Mouse (Mus musculus) ZHBTc4 (cell line): Measurements from ENCODE around the gene Upf3b.
A peak's percentile ranks its signal among the peaks of the same experiment; 100 is the strongest.
"Not testable (repeated sequence)": the region's sequence is repeated elsewhere in the genome, so short reads cannot be mapped to it uniquely, and the experiment has no call there.

Experiments used
- DNase-seq: peaks from one replicate; pipeline ENCODE4 v3.0.0-alpha.2; 2011; ENCODE audit warnings: low read depth, low spot score

Upf3b gene

DNA sequence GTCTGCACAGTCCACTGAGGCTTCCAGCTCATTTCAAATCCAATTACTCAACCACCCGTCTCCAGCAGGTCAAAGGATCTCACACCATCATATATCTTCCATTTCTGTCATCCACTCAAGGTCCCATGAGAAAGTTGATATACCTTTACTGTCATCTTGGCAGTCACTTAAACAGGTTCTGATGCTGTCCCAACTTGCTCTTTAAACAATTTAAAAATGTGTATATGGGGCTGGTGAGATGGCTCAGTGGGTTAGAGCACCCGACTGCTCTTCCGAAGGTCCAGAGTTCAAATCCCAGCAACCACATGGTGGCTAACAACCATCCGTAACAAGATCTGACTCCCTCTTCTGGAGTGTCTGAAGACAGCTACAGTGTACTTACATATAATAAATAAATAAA is 29.8 kb downstream of the Upf3b start:
- DNase-seq, result not testable (repeated sequence)

DNA sequence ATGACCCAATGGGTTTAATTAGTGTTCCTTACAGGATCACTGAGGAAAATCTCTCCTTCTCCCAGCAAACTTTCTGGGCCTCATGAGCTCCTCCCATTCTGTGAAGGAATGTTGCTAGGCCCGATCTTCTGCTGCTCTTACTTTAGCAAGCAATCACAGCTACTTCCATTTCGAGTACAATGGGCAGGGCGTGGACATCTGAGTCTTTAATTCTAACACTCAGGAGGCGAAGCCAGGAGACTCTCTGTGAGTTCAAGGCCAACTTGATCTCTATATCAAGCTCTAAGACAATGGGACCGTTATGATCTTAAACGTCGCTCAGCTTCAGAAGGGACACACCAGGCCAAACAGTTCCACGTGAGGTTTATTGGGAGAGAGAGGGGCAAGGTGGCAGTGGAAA is 33.5 kb downstream of the Upf3b start:
- peak; percentile 84 for DNase-seq

DNA sequence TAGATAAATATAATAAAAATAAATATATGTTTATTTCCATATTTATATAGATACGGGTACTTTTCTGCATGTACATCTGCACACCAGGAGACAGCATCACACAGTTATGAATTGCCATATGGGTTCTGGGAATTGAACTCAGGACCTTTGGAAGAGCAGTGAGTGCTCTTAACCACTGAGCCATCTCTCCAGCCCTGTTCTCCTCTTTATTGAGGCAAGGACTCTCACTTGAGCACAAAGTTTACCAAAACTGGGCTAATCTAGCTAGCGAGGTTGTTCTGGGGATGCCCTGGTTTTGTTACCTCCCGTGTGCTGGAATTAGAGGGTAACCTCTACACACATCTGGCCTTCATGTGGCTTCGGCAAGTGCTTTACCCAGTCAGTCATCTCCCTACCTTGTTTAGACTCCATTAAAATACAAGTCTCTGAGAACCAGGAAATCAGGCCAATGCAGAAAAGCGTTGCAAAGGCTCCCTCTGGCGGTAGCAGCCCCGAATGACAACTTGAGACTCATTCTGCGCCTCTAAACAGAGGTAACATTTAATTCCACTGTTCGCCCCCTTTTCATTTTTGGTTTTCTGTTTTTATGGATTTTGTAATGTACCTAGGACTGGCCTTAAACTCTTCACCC is 35.7 kb downstream of the Upf3b start:
- DNase-seq, result peak; percentile 67

DNA sequence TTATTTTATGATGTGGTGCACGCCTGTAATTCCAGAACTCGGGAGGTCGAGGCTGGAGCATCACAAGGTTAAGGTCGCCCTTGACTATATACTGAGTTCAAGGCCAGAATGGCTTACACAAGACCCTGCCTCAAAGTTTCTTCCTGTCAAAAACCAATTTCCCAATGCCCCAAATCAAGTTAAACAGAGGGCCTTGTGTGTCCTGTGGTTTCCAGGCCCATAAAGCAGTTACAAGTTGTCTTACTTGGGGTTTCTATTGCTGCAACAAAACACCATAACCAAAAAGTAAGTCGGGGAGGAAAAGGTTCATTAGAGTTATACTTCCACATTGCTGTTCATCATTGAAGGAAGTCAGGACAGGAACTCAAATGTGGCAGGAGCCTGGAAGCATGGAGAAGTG is 41.4 kb downstream of the Upf3b start:
- DNase-seq, result no peak

DNA sequence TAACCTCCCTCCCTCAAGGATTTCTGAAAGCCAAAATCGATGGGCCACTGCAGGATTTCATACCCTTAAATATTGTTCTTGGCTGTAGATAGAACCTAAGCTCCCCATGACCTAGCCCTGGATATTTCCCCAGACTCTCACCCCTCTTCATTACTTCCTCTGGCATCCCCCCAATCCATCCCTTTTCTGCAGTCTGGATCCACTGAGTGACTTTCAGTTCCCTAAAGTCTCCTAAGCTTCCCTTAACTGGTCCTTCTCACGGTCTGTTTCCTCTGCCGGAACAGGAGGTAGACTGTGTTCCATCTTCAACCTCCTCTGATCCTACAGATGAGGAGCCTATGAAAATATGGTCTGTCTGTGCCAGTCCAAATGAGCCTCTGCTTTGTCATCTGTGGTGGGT is 42.8 kb downstream of the Upf3b start:
- DNase-seq, result no peak

DNA sequence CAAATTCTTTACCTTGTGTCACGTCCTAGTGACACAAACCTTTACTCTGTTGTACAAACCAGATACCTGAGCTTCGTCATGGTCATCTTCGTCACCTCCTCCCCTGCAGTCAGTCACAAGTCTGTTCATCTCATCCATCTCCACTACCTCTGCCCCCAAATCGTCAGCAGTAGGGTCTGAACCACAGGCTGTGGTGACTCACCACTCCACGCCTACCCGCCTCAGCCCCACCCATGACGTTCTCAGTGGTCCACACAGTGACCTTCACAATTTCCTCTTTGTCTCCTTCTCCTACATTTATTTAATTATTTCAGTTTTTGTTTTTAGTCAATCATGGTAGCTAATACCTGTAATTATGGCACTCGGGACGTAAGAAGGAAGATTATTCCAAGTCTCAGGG is 46.2 kb downstream of the Upf3b start:
- no peak for DNase-seq

DNA sequence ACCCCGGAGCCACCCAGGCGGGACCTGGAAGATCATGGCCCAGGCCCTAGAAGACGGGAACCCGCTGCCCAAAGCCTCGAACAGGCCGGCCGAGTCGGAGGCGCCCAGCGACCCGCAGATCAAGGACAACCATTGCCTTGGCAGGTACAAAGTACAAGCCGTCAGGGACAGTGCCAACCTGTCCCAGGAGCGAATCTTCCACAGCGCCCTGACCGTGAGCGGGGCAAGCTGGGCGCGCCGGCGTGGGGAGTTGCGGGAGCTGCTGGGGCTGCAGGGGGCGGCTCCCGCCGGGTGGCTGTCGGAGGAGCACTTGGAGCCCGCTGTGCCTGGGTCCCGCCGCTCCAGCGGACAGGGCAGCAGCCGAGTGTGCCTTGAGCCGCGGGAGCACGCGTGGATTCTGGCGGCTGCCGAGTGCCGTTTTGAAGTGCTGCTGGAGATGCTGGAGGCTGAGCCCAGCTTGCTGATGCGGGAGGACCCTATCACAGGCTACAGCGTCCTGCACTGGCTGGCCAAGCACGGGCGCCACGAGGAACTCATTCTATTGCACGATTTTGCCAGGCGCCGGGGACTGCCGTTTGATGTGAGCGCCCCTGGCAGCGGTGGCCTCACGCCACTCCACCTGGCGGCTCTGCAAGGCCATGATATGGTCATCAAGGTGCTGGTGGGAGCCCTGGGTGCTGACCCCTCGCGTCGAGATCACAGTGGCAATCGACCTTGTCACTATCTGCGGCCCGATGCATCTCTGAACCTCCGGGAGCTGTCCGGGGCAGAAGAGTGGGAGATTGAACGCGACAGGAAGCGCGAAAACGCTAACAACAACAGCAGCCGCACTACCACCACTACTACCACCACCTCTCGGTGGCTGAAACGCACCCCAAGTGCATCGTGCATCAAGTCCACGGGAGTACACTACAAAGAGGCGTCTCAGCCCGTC is 61.0 kb downstream of the Upf3b start:
- peak; percentile 22 for DNase-seq

DNA sequence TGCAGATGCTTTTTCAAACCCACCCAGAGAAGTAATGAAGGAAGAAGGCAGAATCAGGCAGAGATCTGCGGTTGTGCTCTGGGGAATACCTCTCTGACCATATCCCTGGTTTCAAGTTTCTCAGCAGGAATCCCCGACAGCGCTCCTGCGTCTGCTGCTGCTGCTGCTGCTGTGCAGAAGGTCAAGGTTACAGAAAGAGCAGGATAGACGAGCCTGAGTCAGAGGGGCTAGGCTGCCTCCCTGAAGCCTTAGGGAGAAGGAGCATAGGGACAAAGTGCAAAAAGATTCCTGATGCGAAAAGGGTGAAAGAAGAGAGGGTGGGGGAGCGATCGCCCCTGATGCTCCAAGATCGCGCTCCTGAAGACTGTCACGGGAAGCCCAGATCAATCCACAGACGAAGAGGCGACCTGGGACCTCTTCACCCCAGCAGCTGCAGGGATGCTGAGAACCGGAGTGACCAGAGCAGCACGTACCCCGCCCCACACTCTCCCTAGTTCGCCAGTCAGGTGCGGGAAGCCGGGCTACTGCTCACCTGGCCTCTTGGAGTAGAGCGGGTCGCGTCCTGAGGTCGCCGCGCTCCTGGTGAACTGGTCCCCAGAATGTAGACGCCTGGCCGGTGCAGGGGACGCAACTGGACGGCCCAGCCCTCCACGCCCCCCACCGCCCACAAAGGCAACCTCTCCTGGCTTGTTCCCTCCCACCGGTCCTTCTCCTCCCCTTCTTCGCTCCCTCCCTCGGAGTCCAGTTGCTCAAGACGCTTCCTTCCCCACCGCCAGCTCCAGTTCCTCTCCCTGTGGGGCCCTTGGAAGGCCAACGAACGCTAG is 61.8 kb downstream of the Upf3b start, which contains the start of gene Sowahd:
Gene Sowahd, plus strand, starts transcription at position 780 of the 824 bp plus-strand sequence.
- DNase-seq, result peak; percentile 31

DNA sequence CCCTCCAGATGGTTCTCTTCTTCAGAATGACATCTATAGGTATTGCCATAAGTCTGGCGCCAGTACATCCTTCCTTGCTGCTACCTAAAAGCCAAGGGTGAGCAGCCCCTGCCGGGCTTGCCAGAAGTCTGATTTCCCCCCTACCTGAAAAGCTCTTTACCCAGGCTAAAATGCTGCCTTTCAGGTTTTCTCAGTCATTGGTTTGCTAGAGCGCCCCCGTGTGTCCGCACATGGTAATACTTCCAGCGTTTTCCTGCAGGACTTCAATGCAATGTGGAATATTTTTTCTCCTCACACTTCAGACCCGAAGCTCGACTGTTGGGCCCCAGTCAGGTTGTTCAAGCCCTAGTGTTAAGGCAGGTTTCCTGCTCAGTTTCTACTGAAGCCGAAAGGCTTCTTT is 67.4 kb downstream of the Upf3b start:
- peak; percentile 64 for DNase-seq
